Mouse (Mus musculus) thymus, postnatal 25 days (tissue): ENCODE data around the gene Nr1d1.

ENCODE experiments used
- DNase-seq: peaks from one replicate; pipeline ENCODE4 v3.0.0; 2022

The Nr1d1 gene

DNA sequence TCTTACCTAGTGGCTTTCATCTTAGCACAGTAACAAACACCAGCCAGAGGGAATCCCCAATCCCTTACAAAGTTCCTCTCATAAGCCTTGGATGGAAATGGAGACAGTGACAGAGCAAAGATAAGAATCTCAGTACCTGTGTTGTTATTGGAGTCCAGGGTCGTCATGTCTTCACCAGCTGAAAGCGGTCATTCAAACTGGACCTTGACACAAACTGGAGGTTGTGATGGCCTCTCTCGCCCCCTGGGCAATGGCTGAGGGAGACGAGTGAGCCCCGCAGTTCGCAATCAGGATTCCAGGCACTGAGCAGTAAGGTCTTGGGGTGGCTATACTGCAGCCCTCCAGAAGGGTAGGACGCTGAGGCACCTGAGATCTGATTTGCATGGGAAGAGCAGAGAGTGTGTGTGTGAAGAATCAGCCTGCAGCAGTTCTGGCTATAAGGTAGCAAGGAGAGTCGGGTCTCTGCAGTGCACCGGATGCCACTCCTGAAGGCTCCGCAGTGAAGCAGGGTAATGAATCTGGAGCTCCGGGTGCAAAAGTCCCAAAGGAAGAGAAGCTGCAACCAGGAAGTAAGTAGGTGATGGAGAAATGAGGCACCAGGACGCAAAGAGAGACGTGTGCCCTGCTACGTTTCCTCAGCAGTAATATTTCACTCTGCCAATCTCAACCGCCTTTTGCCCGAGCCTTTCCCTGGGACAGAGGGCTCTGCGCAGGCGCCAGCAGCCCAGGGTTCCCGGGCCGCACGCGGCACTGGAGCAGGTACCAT, at the start of gene Nr1d1:
Nr1d1 (minus strand) TSS at position 752 of the 766 bp plus-strand sequence.
- DNase-seq, result no peak

DNA sequence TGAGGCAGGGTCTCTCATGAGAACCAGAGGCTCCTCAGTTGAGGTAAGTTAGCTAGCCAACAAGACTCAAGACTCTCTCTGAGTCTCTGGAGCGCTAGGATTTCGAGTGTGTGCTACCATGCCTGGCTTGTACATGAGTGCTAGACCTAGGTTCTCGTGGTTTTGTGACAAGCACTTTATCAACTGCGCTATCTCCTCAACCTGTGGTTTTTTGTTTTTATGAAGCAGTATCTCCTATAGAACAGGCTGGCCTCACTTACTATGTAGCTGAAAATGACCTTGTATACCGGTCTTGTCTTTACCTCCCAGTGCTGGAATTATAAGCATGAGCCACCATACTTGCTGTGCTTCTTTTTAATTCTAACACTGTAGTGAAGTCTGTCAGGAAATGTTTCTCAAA, 45.8 kb upstream of the Nr1d1 start:
- DNase-seq, result no peak

DNA sequence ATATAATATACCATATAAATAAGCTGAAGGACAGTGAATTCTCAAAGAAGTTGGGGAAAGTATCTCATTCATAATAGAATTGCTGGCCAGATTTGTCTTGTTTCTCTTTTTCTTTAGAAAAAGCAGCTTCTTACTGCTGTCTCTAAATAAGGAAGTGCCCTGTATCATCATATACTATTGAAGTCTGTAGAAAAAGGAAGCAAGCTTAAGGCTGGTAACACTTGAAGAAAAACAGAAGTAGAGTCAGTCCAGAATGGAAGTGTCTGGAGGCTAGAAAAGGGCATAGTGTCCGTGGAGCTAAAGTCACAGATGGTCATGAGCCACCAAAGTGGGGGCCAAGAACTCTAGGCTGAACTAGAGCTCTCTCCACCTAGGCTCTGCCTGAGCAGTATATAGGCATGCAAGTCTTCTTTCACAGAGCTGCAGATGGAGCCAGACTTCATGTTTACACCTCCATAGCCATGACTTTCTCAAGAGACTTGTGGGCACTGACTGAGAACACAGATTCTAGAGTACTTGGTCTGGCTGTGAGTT, 41.6 kb upstream of the Nr1d1 start:
- no peak for DNase-seq

DNA sequence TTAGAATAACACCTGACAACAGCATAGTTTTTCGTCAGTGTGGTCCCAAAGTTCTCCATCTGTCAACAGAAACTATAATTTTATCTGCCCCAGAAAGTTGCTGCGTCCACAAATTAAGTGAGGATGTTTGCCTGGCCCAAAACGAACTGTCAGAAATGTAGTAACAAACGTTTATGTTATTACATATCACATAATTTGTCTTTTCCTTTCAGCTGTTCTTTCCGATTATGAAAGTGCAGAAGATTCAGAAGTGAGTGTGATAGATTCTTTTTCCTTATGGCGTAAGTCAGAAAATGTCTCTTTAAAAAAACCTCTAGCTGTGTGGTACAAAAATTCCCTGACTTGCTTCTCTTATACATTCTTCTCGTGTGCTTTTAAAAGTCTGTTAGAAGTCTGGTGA, 35.6 kb upstream of the Nr1d1 start:
- DNase-seq, result no peak

DNA sequence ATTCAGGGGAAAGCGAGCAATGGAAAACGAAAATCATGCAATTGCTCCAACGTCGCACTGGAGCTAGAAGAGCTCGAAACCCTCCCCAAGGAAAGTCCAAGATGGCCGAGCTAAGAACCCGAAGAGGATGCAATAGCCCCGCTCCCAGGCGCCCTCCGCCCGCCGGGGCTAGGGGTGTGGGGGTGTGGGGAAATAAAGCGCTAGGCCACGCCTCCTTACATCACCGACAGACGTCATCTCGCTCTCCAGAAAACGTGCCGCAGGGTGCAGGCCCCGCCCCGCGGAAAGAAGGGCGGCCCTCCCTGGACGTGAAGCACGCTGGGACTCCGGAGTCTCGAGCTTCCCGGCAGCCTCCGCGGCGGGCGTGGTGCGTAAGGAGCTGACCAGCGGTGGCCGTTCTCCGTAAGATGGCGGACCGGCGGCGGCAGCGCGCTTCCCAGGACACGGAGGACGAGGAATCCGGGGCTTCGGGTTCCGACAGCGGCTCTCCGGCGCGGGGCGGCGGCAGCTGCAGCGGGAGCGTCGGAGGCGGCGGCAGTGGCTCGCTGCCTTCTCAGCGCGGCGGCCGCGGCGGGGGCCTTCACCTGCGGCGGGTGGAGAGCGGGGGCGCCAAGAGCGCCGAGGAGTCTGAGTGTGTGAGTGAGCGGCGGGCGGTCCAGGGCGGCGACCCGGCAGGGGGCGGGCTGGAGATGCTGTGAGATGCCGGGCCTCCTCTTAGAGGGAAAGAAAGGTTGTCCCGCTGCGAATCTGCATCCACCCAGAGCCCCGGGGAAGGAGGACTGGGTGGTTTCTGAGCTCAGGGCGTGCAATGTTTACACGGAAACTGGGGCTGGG, 34.5 kb upstream of the Nr1d1 start:
- DNase-seq, result peak; percentile 98

DNA sequence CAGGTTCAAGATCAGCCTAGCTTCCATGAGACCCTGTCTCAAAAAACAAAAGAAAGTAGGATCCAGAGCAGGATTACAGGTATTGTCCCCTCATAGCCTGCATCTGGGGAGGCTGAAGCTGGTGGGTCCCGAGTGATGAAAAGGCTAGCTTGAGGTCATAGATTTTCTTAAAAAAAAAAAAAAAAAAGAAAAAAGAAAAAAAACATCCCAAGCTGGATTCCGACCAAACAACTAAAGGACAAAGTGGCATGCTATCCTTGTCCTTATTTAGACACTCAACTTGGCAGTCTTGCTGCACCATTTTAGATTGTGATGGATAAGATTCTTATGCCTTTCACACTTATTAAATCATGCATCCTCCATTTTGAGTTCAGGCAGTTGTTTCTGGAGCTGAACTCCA, 33.3 kb upstream of the Nr1d1 start:
- no peak for DNase-seq

DNA sequence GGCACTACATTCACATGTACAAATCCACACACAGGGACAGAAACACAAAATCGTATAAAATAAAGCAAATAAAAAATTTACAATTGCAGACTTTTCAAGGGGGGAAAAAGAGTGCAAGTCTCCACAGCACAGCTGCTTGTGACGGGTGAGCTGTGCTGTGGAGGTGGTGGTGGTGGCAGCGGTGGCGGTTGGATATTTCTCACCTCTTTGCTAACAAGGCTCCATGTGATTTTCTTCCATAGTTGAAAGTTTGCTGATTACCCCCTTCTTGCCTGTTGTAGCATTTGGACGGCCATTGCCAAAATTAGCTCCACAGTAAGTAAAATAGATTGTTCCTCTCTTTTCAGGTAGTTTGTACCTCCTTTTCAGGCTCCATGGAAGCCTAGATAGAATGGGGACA, 29.5 kb upstream of the Nr1d1 start, which contains the start of gene Casc3:
Casc3 (plus strand) TSS at position 301 of the 400 bp plus-strand sequence.
- DNase-seq, result no peak

DNA sequence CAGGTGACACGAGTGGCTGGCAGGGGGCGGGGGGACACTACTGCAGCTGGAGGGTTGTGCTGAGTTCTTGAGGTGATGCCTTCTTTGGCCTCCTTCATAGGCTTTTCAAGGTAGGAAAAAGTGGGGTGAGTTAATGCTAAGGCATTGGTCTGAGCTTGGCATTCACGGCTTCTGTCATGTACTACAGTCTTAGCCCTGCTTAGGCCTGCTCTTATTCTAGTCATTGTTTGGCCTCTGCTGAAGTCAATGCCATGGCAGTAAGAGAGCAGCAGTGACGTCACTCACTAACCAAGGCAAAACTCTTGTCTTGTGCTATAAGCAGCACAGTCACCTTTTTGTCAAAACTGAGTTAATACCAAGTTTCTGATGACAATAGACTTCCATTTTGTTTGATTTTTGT, 22.8 kb upstream of the Nr1d1 start:
- no peak for DNase-seq

DNA sequence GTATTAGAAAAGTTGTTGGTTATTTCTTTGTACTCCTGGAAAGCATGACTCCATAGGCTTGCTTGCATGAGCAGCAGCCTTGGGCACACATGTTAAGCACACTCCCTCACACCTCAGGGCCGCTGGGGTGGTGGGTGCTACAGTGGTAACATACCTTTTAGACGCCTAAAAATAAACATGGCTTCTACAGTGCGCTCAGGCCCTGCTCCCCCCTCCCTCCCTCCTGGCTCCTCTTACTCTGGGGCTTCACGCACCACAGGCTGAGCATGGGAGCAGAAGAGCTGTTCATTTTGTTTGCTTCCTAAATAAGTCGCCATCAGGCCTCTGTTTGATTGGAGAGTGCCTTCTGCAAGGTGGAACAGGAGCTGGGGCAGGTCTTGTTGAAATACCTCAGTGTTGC, 22.2 kb upstream of the Nr1d1 start:
- peak; percentile 26 for DNase-seq

DNA sequence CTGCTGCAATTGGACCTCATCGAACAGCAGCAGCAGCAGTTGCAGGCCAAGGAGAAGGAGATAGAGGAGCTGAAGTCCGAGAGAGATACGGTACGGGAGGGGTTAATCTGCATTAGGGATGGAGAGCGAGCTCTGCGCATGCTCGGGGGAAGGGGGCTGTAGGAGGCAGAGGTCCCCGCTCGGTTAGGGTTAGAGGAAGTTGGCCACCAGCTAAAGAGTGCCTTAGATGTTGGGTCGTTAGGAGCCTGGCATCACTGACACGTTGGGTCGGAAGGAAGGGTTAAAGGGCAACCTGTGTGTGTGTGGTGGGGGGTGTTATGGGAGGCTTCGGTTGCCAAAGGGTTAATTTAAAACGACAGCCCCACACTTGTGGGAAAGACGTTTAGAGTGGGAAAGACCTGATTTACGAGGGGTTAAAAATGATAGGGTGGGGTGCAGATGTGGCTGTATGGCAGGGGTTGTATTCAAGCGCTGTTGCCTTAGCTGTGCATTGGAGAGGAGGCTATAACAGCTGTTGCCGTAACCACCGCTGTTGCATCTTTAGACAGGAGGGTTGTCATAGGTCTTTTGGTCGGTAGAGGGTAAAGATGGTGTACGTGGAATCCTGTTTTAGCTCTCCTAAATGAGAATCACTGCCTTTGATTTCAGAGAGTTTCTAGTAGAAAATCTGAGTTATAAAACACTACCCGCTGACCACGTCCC, 21.5 kb upstream of the Nr1d1 start:
- DNase-seq, result peak; percentile 80

DNA sequence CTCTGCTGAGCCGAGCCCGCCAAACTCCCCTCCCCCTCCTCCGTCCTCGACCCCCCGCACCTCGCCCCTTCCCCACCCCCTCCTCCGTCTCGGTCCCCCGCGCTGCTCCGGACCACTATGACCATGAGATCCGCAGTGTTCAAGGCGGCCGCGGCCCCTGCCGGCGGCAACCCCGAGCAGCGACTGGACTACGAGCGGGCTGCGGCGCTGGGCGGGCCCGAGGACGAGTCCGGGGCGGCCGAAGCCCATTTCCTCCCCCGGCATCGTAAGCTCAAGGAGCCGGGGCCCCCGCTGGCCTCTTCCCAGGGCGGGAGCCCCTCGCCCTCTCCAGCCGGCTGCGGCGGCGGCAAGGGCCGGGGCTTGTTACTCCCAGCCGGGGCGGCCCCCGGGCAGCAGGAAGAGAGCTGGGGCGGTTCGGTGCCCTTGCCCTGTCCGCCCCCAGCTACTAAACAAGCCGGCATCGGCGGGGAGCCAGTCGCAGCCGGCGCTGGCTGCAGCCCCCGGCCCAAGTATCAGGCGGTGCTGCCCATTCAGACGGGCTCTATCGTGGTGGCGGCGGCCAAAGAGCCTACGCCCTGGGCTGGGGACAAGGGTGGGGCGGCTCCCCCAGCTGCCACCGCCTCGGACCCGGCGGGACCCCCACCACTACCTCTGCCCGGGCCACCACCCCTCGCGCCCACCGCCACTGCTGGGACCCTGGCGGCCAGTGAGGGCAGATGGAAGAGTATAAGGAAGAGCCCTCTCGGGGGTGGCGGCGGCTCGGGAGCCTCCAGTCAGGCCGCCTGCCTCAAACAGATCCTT, 20.8 kb upstream of the Nr1d1 start:
- DNase-seq, result peak; percentile 59

DNA sequence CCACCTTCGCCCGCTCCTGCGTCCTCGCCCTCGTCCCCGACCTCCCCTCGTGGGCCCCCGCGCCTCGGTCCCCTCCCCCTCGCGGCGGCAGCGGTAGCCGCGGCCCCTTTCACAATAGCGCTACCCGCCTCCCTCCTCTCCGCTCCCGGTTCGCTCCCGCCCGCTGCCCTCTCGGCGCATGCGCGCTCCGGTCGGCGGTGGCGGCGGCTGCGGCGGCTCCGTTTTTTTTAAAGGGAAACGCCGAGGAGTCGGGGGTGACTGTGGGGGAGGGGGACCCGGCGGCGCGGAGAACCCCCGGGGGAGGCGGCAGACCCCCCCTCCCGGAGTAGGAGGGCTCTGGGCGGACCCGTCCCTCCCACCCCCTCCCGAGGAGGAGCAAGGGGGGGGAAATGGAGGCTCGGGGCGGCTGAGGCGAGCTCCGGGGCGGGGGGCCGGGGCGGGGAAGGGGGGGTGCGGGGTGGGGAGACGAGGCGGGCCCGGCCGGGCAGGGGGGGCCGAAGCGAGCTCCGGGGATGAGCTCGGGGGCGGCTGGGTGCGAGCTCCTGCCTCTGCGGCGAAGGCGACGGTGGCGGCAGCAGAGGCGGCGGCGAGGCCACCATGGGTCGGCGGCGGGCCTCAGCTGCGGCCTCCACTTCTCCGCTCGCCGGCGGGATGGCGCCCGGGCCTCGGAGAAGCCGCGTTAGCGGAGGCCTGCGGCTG, 20.0 kb upstream of the Nr1d1 start, which contains the start of gene Msl1:
Msl1 (plus strand) TSS at position 502 of the 699 bp plus-strand sequence.
- peak; percentile 90 for DNase-seq

DNA sequence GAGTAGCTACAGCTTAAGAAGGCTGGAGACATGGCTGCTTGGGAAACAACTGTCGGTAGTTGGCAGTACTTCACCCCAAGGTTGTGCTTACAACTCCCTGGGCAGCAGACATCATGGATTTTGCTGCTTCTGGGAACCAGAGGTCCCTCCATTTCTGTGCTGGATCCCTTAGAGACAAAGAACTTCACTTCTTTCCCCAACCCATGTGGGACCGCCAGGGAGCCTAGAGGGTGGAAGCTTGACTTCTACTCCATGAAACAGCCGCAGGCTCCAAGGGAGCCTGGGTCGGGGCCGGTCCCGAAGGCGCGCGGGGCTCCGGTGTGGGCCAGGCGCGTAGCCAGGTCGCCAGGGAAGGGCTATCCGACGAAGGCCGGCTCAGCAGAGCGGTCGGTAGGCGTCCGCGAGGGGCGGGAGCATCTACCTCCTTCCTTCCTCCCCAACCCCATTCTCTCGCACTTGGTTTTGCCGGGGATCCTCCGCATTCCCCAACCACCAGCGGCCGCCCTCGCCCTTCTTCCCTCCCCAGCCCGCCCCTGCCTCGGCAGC, 19.4 kb upstream of the Nr1d1 start:
- DNase-seq, result no peak

DNA sequence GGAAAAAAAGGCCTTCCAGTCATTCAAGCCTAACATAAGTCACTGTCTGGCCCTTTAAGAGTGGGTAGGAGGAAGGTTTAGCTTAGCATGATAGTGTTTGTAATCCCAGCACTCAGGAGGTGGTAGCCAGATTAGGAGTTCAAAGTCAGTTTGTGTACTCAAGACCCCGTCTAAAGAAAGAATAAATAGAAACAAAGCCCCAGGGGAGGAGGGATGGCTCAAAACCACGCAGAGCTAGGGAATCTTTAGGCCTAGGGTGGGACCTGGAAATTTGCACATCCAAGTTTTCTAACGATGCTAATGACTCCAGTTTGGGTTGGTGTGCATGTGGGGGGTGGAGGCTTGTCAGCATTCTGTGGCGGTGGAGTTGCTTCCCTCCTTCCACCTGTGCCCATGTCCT, 16.9 kb upstream of the Nr1d1 start:
- no peak for DNase-seq

DNA sequence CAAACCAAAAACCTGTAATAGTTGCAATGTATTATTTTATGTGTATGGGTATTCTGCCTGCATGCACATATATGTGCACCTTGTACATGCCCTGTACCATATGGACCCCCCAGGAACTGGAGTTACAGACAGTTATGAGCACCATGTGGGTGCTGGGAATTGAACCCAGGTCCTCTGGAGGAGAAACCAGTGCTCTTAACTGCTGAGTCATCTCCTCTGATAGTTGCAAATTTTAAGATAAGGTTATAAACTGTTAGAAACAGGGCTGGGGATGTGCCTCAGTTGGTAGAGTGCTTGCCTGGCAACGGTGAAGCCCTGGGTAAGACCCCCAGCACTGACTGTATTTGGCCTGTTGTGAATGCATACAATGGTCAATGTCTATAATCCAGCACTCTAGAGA, 16.3 kb upstream of the Nr1d1 start:
- no peak for DNase-seq

DNA sequence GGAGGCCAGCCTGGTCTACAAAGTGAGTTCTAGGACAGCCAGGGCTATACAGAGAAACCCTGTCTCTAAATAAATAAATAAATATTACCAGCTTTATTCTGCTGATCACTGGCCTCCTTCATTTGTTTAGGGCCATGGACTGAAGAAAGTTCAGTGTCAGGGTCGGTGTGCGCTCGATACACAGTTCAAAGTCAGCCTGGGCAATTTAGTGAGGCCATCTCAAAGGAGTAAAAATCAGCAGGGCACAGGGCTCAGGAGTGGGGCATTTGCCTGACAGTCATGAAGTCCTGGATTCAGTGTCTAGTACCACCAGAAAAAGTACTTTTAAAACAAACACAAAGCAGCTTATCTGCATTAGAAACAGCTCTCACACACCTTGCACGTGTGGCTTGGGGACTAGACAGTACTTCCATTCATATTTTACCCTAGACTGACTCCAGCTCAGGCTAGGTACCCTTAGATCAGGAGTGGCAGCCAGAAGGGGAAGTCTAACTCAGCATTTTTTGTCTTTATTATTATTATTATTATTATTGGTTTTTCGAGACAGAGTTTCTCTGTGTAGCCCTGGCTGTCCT, 15.6 kb upstream of the Nr1d1 start:
- no peak for DNase-seq

DNA sequence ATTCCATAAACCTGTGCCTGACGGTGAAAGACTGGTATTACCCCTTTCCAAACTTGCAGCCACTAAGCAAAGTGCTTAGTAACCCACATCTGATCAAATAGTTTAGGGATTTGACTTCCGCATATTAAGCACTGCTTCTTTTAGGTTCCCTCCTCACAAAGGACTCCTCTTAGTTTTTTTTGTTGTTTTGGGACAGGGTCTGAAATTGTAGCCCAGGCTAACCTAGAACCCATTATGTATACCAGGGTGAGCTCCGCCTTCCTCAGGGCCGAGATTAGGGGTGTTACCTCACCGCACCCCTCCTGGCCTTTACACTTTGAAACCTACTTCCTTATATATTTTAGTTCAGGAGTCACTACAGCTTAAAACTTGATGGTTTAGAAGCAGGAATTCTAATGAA, 14.7 kb upstream of the Nr1d1 start:
- no peak for DNase-seq

DNA sequence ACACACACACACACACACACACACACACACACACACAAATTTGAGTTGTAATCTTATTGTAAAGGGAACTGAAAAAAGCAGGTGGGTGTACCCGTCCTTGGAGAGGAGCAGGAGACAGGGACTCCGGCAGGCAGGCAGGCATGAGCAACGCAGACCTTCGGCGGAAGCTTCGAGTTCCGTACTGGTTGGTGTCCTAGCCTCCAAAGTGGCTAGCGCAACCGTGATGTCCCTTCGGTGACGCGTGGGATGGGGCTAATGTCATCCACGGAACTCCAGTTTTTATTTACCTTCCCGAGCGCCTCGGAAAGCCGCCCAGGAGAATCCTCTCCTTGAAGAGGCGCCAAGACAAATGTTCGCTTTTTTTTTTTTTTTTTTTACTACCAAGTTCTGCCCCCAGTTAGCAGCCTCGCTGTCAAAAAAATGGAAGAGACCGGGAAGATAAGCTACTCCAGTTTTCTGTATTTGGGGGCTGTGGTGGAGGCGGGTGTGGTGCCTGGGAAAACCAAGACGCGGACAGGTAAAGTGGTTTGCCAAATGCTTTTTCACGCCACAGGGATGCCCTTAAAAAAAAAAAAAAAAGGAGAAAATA, 14.2 kb upstream of the Nr1d1 start:
- no peak for DNase-seq

DNA sequence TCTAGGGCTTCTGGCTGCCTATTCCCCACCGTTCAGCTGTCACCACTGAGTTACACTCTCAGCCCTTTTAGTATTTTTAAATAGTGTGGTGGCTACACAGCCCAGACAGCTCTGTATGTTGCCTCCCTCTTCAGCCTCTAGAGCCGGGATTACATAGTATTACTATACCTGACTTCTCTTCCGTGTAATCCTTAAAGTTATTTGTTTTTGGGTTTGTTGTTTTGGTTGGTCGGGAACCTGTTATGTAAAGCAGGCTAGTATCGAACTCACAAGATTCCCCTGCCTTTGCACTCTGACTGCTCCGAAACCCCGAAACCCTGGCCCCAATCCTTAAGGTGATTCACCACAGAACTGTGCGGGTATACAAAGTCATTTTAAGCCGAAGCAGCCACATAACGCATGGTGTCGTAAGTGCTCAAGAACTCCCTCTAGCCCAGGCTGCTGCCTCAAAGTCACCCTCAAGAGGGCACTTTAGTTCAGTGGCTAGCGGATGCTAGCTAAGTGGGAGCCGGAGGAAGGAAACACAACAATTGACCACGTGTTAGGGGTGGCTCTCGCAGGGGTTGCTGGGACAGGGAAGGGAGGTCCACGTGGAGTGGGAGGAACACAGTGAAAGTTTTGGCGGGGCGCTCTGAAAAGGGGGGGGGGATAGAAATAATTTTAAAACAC, 13.6 kb upstream of the Nr1d1 start:
- peak; percentile 91 for DNase-seq

DNA sequence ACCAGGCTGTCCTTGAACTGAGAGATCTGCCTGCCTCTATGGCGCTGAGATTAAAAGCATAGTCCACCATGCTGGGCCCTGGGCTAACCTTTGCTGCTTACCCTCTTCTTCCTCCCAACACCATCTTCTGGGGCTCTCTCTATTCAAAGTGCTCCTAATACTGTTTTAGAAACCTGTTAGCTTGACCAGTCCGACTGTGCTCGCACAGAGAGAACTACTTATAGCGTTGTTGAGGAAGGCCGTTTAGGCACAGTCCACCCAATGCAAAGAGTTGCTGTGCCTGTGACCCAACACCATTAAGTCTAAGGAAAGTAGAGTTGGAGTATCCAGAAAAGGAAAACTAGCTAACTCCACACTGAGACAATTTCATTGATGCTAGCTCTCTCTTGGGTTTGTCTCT, 13.0 kb upstream of the Nr1d1 start:
- no peak for DNase-seq
